Mouse (Mus musculus) spleen, adult 2 months (tissue): ENCODE results near the gene Snx13.

Source experiments
- CTCF ChIP-seq: fragments of 200-500 bp; IDR thresholded peaks from 2 replicates; pipeline ENCODE4 v1.5.1; 2011; ENCODE audit warnings: mild to moderate bottlenecking, inconsistent platforms; ENCODE audit not compliant: insufficient read depth, insufficient read length, insufficient replicate concordance; ENCODE audit errors: extremely low read depth
- POLR2A ChIP-seq: fragments of 200-500 bp; IDR thresholded peaks from 2 replicates; pipeline ENCODE4 v1.6.1; 2011; ENCODE audit warnings: low read depth, low read length, inconsistent platforms

DNA sequence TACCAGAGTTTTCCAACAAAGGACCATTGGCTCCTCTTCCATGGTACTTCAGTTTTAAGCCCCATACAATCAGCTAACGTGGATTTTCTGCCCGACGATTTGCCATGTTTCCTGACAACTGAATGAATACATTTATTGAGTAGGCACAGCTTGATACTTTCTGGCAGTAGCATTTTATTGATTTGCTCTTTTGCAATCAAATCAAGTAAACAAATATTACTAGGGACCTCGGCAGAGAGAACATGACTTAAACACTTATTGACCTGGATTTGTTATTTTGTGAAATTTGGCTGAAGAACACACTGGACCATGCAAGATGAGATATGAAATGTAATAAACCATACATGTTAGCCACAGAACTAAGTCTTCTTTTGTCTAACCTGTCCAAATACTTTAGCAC is 123.3 kb downstream of the Snx13 start:
- TF ChIP-seq CTCF (no peak), POLR2A (no peak)
